ENCODE assay signal across 10 mouse cellular contexts in the genomic region with DNA sequence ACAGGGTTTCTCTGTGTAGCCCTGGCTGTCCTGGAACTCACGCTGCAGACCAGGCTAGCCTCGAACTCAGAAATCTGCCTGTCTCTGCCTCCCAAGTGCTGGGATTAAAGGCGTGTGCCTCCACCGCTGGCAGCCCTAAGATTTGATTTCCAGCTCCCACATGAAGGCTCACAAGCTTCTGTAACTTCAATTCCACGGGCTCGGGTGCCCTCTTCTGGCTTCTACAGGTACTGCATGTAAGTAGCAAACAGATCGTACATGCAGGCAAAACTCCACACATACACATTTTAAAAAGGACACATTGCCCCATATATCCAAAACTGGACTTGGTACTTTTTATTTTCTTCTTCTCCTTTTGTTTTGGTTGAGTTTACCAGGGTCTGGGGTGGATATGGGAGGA. TPM values are rescaled to one million over a fixed set of nuclear protein-coding genes. Genes with fewer than 3 reads are reported as not detected.
A peak's percentile ranks its signal among the peaks of the same experiment; 100 is the strongest.
DNase-seq lines count a peak whose midpoint lies in the region; ATAC-seq and TF ChIP-seq lines count a peak whose summit lies in the region.
"Had no signal": no experiment of that assay in that cellular context is flagged by ENCODE, and none has a peak within 500 bp of the region (broad histone marks: within the 10 kb centered on the region; RNA-seq: fewer than 3 reads in every experiment).

No protein-coding gene starts in this region.

- H3K4me1 ChIP-seq in ES-E14 (ENCODE audit: control insufficient read depth in 2 of 2, insufficient read depth in 2 of 2, low read length in 2 of 2, poor library complexity in 1 of 2) = peaks cover 0 to 2% of the 10 kb centered on the region in 2 experiments; a peak in 1 of 4 replicates

- DNase-seq in CD4-positive, CD25-positive, alpha-beta regulatory T cell, adult 2 months (ENCODE audit: low read depth, low spot score) = peak; percentile 11
- no peak for DNase-seq in layer of hippocampus, adult 2 months (ENCODE audit: low spot score in 2 of 2)
- no peak for DNase-seq in layer of hippocampus, adult 11-12 months (ENCODE audit: low spot score)
- peak; percentile 31 for DNase-seq in ES-E14 (ENCODE audit: low read depth, low spot score)
- DNase-seq in naive thymus-derived CD4-positive, alpha-beta T cell, adult 2 months (ENCODE audit: low read depth) = peak; percentile 1
- DNase-seq in spleen, adult 12 weeks (ENCODE audit: low spot score) = no peak
- no peak for DNase-seq in spleen, postnatal 14 days (ENCODE audit: low spot score in 2 of 2)

- H3K9ac ChIP-seq in ES-E14 (ENCODE audit: insufficient read depth, low read depth, low read length, poor library complexity, severe bottlenecking) = no peak overlapping the region

- ATAC-seq in CD4-positive, CD25-positive, alpha-beta regulatory T cell, adult 4 months = no peak
- ATAC-seq: hindbrain, embryonic 16.5 days had no signal

- H3K36me3 ChIP-seq in ES-E14 (ENCODE audit: control insufficient read depth, insufficient read depth, low read length, poor library complexity, severe bottlenecking) = no peaks in the 10 kb centered on the region

- peak; percentile 62 for TF ChIP-seq CTCF in layer of hippocampus, adult 2 months (conservative IDR thresholded peaks at IDR 0.05)

- no peak overlapping the region for H3K27ac ChIP-seq in layer of hippocampus, adult 2 months
- H3K27ac ChIP-seq in ES-E14 (ENCODE audit: insufficient read depth, low read depth, low read length, poor library complexity, severe bottlenecking) = no peak overlapping the region

- in situ Hi-C loops in ES-E14 (cut with MboI; ENCODE audit: low sequenced_read_pairs in 2 of 2, unreplicated experiment in 2 of 2) = no loop called here

- H3K4me3 ChIP-seq in layer of hippocampus, adult 2 months = no peak overlapping the region
- no peak overlapping the region for H3K4me3 ChIP-seq in ES-E14 (ENCODE audit: insufficient read depth in 1 of 2, low read depth in 1 of 2, low read length in 2 of 2, poor library complexity in 1 of 2, severe bottlenecking in 1 of 2)

- H3K9me3 ChIP-seq in ES-E14 (ENCODE audit: control insufficient read depth, insufficient read depth, low read depth, low read length) = no peaks in the 10 kb centered on the region

TF ChIP-seq in ES-E14, 5 proteins besides CTCF, POLR2A, EP300 and RAD21:
- TF ChIP-seq ZNF384 (IDR thresholded peaks at IDR 0.05; ENCODE audit: low read depth, low read length) = no peak
- TF ChIP-seq HCFC1 (IDR thresholded peaks at IDR 0.05; ENCODE audit: borderline replicate concordance, insufficient read depth, low read length) = no peak
- no peak for TF ChIP-seq MAFK (IDR thresholded peaks at IDR 0.05; ENCODE audit: insufficient read depth, low read depth, low read length)
- no peak for TF ChIP-seq ZC3H11A (IDR thresholded peaks at IDR 0.05; ENCODE audit: borderline replicate concordance, low read depth, low read length)
- no peak for TF ChIP-seq CHD2 (IDR thresholded peaks at IDR 0.05; ENCODE audit: low read depth, low read length)

RNA-seq across cellular contexts. Expression of a gene that starts 48.1 kb away (rescaled TPM):
- not detected for polyA plus RNA-seq in CD4-positive, CD25-positive, alpha-beta regulatory T cell, adult 4 months (2017; shearing (Covaris generic))
- not detected for total RNA-seq in layer of hippocampus, adult 2 months (2021)
- total RNA-seq in ES-E14 (2012; rRNA removed) = 0.48 and 2.3 TPM in 2 replicates
- polyA plus RNA-seq: hindbrain, embryonic 16.5 days; lung, embryonic 16.5 days had no signal

Comparison
In these comparisons a context has a peak if more than half of its experiments do, and no peak if none do; other contexts are left out.
1. DNase-seq: peak in CD4-positive, CD25-positive, alpha-beta regulatory T cell, adult 2 months (single experiment), ES-E14 (single experiment) and naive thymus-derived CD4-positive, alpha-beta T cell, adult 2 months (single experiment); none in layer of hippocampus, adult 2 months (0 of 2), layer of hippocampus, adult 11-12 months (single experiment), spleen, adult 12 weeks (single experiment) and spleen, postnatal 14 days (0 of 2).